Mouse (Mus musculus) kidney, adult 2 months (tissue): ENCODE measurements around the gene Maml3. TPM values are rescaled to one million over a fixed set of nuclear protein-coding genes. Genes with fewer than 3 reads are reported as not detected.

Experiments
- DNase-seq: peaks from one replicate; pipeline ENCODE4 v3.0.0; 2021
- H3K27ac ChIP-seq: fragments of 200-500 bp; 2 replicates; pipeline ENCODE4 v1.5.1; 2012; ENCODE audit warnings: low read depth, low read length, control low read depth, inconsistent platforms; ENCODE audit not compliant: insufficient read depth
- H3K27me3 ChIP-seq: fragments of 200-500 bp; replicated peaks from 2 replicates; pipeline ENCODE4 v1.6.1; 2012; ENCODE audit warnings: mild to moderate bottlenecking, moderate library complexity, low read length, inconsistent platforms; ENCODE audit not compliant: control insufficient read depth, insufficient read depth
- H3K36me3 ChIP-seq: fragments of 200-500 bp; 2 replicates; pipeline ENCODE4 v1.6.1; 2012; ENCODE audit warnings: mild to moderate bottlenecking, moderate library complexity, low read length, inconsistent platforms; ENCODE audit not compliant: control insufficient read depth, insufficient read depth
- H3K4me1 ChIP-seq: fragments of 200-500 bp; 2 replicates; pipeline ENCODE4 v1.6.1; 2011; ENCODE audit warnings: low read length; ENCODE audit not compliant: control insufficient read depth, insufficient read depth
- H3K4me3 ChIP-seq: fragments of 200-500 bp; 2 replicates; pipeline ENCODE4 v1.5.1; 2011; ENCODE audit warnings: mild to moderate bottlenecking, low read depth, low read length, control low read depth; ENCODE audit not compliant: insufficient read depth
- CTCF ChIP-seq: fragments of 200-500 bp; conservative IDR thresholded peaks from 2 replicates; pipeline ENCODE4 v1.5.1; 2011; ENCODE audit warnings: low read depth, mild to moderate bottlenecking, control low read depth, low read length, moderate library complexity, mixed read lengths; ENCODE audit not compliant: insufficient read depth, insufficient read length
- POLR2A ChIP-seq: fragments of 200-500 bp; IDR thresholded peaks from one replicate; pipeline ENCODE4 v1.6.1; 2011; ENCODE audit warnings: low read depth, low read length, control low read depth
- WGBS: fragments of 180-500 bp; shearing (Covaris S2); methylation state at CpG from one replicate; pipeline ENCODE4 v1.1.7; 2018; 5-methylcytosine and 5-hydroxymethylcytosine counted together
- polyA plus RNA-seq: library from polyadenylated mRNA; depleted of rRNA; stranded (reverse); fragments of >200 nt; gene quantifications from 2 replicates; pipeline ENCODE4 v1.2.3, GENCODE M21; 2012

The Maml3 gene
- polyA plus RNA-seq, 1 experiment: 3.6 TPM

DNA sequence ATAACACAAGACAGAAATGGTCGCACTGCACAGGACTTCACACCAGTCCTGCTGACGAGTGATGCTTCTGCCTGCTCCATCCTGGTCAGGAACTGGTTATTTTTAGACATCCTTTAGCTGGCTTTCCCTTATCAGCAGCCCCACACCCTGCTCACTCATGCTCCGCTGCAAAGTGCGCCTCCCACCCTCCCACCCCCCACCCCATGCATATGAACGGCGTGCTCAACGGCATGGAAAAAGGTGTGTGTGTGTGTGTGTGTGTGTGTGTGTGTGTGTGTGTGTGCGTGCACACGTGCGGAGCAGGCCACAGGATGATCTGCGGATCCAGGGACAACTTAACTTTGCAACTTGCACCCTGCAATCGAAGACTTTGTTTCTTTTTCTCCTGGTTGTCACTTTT, 376.4 kb downstream of the Maml3 start:
- H3K36me3 ChIP-seq: no peaks in the 10 kb centered on the region
- H3K4me1 ChIP-seq: 0 out of 2 replicates have a peak, but pooled peaks cover 3% of the 10 kb centered on the region
- H3K27ac ChIP-seq: no peak overlapping the region
- H3K4me3 ChIP-seq: no peak overlapping the region
- H3K27me3 ChIP-seq: no peaks in the 10 kb centered on the region
- 48% methylated on average over 12 of the region's 12 CpGs for WGBS
- peak; percentile 33 for DNase-seq
- TF ChIP-seq POLR2A (no peak), CTCF (no peak)

DNA sequence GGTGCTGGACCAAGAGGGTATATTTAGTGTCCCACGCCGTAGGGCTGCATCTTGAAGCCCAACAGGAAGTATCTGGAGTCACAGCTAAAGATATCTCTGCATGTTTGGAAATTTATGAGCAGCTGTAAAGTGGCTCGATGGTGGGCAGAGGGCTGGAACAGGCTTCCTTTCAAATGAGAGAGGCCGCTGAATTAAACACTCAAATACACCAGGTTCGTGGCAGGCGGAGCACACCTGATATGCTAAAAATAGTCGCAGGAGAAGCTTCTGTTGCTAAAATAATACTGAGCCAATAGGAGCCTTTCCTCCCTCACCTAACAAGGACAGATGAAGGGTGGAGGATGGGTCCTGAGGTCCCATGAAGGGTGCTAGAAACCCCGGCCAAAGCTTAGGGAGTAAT, 376.9 kb downstream of the Maml3 start:
- Histone ChIP-seq H3K4me1 (0 out of 2 replicates have a peak, but pooled peaks cover 3% of the 10 kb centered on the region), H3K27ac (peak overlapping the region; percentile 31)
- peak; percentile 39 for DNase-seq

DNA sequence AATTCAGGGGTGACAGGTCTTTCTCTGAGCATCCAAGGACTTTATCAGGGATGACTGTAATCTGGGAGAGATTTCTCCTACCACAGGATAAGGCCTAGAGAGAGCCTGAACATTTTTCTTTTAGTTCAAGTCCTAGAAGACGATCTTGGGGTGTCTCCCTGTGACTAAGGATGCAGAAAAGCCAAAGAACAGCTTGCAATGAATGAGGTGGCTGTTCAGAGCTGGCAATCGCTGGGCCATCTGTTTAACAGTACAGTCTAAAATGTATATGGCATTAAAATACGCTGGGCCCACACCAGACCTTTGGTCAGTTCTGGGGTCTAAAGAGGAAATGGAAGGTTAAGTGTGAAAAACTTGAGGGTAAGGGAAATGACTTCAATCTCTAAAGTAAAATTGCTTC, 377.4 kb downstream of the Maml3 start:
- 62% methylated on average over 3 of the region's 3 CpGs for WGBS
- no peaks in the 10 kb centered on the region for H3K27me3 ChIP-seq
- H3K4me1 ChIP-seq: 0 out of 2 replicates have a peak, but pooled peaks cover 3% of the 10 kb centered on the region
- TF ChIP-seq POLR2A (no peak), CTCF (no peak)
- no peak overlapping the region for H3K4me3 ChIP-seq
- H3K36me3 ChIP-seq: no peaks in the 10 kb centered on the region
- DNase-seq: no peak
- peak overlapping the region; percentile 31 for H3K27ac ChIP-seq

More for the DNA sequence above, 376.9 kb downstream of the Maml3 start:
- WGBS: 37% methylated on average over 8 of the region's 8 CpGs
- H3K4me3 ChIP-seq: no peak overlapping the region
- H3K36me3 ChIP-seq: no peaks in the 10 kb centered on the region
- H3K27me3 ChIP-seq: no peaks in the 10 kb centered on the region
- TF ChIP-seq CTCF: no peak
- no peak for TF ChIP-seq POLR2A

DNA sequence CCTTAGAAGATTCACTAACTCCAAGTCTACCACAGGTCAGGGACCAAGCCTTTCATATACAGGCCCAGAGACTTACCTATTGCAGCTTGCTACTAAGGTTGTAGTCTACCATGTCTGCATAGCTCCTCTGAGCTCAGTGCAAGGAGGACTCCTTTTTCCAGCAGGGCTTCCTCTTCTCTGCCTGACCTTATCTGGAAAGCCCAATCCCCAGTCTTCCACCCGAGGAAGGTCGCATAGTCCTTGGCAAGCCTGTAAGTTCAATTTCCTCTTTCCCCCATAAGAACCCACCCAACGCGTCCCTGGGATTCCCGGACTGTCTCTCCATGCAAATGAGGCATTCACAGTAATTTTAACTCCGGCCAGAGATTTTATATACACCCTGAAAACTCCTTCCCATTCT, 378.6 kb downstream of the Maml3 start:
- Histone ChIP-seq H3K27ac (no peak overlapping the region), H3K36me3 (no peaks in the 10 kb centered on the region), H3K4me3 (no peak overlapping the region), H3K27me3 (no peaks in the 10 kb centered on the region), H3K4me1 (0 out of 2 replicates have a peak, but pooled peaks cover 3% of the 10 kb centered on the region)
- DNase-seq: no peak
- 76% methylated on average over 6 of the region's 6 CpGs for WGBS
- TF ChIP-seq CTCF (no peak), POLR2A (no peak)

DNA sequence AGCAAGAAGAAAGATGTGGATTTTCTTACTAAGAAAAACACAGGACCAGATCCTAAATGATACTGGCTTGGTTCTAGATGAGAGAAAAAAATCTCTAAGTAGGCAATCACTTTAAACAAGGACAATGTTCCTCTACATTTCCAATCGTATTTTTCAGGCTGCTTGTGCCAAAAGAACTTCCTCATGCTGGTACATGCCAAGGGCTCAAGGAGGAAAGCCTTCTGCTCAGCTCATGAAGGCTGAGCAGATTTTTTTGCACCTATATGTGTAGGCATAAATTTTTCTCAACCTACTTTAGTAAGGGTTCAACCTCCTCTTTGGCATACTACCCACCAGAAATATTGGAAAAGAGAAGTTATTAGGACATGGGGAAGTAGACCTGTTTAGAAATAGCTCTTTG, 384.9 kb downstream of the Maml3 start:
- no peaks in the 10 kb centered on the region for H3K4me1 ChIP-seq
- H3K27ac ChIP-seq: no peak overlapping the region
- 36% methylated on average over 1 of the region's 1 CpGs for WGBS

DNA sequence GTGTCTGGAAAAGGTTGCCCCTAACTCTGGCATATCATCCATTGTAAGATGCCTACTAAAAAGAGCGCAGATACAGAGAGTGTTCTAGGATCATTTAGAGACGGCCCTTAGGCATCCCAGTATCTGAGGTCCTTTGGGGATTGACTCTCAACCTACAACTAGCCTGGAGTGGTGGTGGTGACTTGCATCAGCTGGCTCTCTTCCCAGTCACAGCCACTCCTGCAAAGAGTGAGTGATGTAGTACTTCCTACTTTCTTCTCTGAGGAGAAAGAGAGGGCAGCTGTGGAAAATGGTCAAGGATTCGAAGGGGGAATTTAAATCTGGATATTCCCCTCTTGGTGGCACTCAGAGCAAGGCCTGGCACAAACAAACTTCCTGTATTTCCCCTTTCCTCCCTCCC, 385.5 kb downstream of the Maml3 start:
- 78% methylated on average over 3 of the region's 3 CpGs for WGBS
- Histone ChIP-seq H3K27me3 (no peaks in the 10 kb centered on the region), H3K4me3 (no peak overlapping the region), H3K36me3 (no peaks in the 10 kb centered on the region), H3K4me1 (no peaks in the 10 kb centered on the region), H3K27ac (no peak overlapping the region)
- TF ChIP-seq CTCF (no peak), POLR2A (no peak)
- peak; percentile 43 for DNase-seq

More for the DNA sequence above, 384.9 kb downstream of the Maml3 start:
- DNase-seq: no peak
- Histone ChIP-seq H3K27me3 (no peaks in the 10 kb centered on the region), H3K4me3 (no peak overlapping the region), H3K36me3 (no peaks in the 10 kb centered on the region)
- no peak for TF ChIP-seq POLR2A
- no peak for TF ChIP-seq CTCF

DNA sequence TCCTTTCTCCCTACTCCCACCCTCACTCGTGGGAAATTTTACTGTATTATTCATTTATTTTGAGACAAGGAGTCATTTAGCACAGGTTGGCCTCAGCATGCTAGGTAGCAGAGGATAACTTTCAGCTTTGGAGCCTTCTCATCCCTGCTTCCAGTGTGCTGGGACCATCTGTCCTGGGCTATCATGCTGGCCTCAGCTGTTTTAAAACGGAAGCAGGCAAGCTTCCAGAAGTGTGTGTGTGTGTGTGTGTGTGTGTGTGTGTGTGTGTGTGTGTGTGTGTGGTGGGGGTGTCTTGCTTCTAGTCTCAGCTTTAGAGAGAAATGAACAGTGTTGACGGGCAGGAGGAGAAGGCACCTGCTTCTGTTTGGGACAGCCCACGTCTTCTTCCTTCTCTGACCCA, 387.0 kb downstream of the Maml3 start:
- H3K27me3 ChIP-seq: no peaks in the 10 kb centered on the region
- TF ChIP-seq CTCF: no peak
- TF ChIP-seq POLR2A: no peak
- H3K4me1 ChIP-seq: no peaks in the 10 kb centered on the region
- WGBS: 51% methylated on average over 4 of the region's 4 CpGs
- H3K36me3 ChIP-seq: no peaks in the 10 kb centered on the region
- no peak overlapping the region for H3K4me3 ChIP-seq
- H3K27ac ChIP-seq: no peak overlapping the region
- DNase-seq: peak; percentile 40

DNA sequence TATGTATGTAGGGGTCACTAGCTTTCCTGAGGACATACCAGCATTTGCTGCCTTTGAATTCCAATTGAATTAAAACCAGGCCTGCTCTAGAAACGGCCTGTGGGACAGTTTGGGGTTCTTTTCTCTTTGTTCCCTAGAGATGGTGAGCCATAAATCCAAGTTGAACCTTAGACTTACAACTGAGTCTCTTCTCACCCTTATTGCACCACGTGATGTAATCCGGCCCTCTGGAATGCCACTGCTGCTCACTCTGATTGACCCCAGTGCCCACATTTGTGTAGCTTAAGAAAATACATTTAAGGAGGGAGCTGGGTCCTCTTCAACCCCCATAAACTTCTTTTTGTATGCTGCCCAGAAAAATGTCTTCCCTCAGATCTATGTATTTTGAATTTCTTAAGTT, 387.4 kb downstream of the Maml3 start:
- 34% methylated on average over 3 of the region's 3 CpGs for WGBS
- Histone ChIP-seq H3K36me3 (no peaks in the 10 kb centered on the region), H3K4me1 (no peaks in the 10 kb centered on the region), H3K27ac (no peak overlapping the region), H3K27me3 (no peaks in the 10 kb centered on the region), H3K4me3 (no peak overlapping the region)
- no peak for DNase-seq
- TF ChIP-seq CTCF: no peak
- no peak for TF ChIP-seq POLR2A
